15 mouse cellular contexts compared by ENCODE assay signal in genomic region chr15:85572619-85573254, GRCm38 (mm10). TPM values are rescaled to one million over a fixed set of nuclear protein-coding genes. Genes with fewer than 3 reads are reported as not detected.
DNase-seq lines count a peak whose midpoint lies in the region; ATAC-seq and TF ChIP-seq lines count a peak whose summit lies in the region.
"Had no signal": no experiment of that assay in that cellular context is flagged by ENCODE, and none has a peak within 500 bp of the region (broad histone marks: within the 10 kb centered on the region; RNA-seq: fewer than 3 reads in every experiment).

No protein-coding gene starts in this region.

- TF ChIP-seq CTCF in olfactory bulb, adult 2 months (IDR thresholded peaks at IDR 0.05; ENCODE audit: insufficient read depth, low read depth, low read length): no peak

- no peak overlapping the region for H3K9ac ChIP-seq in forebrain, embryonic 14.5 days (ENCODE audit: low read length)
- H3K9ac ChIP-seq: heart, embryonic 15.5 days; limb, embryonic 12.5 days had no signal

- H3K9me3 ChIP-seq in forebrain, embryonic 14.5 days (replicated peaks; ENCODE audit: control insufficient read depth, low read length): no peaks in the 10 kb centered on the region
- no peaks in the 10 kb centered on the region for H3K9me3 ChIP-seq in midbrain, embryonic 10.5 days (replicated peaks)
- H3K9me3 ChIP-seq: heart, embryonic 15.5 days; limb, embryonic 12.5 days had no signal

- WGBS in forebrain, embryonic 14.5 days: 11% methylated on average over 8 of the region's 8 CpGs
- WGBS in midbrain, embryonic 10.5 days: 23% methylated on average over 8 of the region's 8 CpGs
- 53% methylated on average over 8 of the region's 8 CpGs for WGBS in olfactory bulb, adult 2 months

- H3K27ac ChIP-seq in forebrain, embryonic 14.5 days (ENCODE audit: low read depth, low read length): peak overlapping the region; percentile 27; the same call in 1 of the 2 replicates
- H3K27ac ChIP-seq in midbrain, embryonic 10.5 days (replicated peaks): peak overlapping the region; percentile 69
- 0 out of 2 replicates have a peak overlapping the region, but pooled peaks have one; percentile 33 for H3K27ac ChIP-seq in olfactory bulb, adult 2 months (ENCODE audit: insufficient read depth, low read depth, low read length)
- H3K27ac ChIP-seq: heart, embryonic 15.5 days; limb, embryonic 12.5 days had no signal

- H3K4me3 ChIP-seq in forebrain, embryonic 14.5 days (ENCODE audit: low read depth, low read length): no peak overlapping the region
- no peak overlapping the region for H3K4me3 ChIP-seq in midbrain, embryonic 10.5 days
- H3K4me3 ChIP-seq in olfactory bulb, adult 2 months (ENCODE audit: insufficient read depth, low read depth, low read length): no peak overlapping the region
- H3K4me3 ChIP-seq: heart, embryonic 15.5 days; limb, embryonic 12.5 days had no signal

- no peaks in the 10 kb centered on the region for H3K36me3 ChIP-seq in forebrain, embryonic 14.5 days (ENCODE audit: control insufficient read depth, insufficient read depth, low read length)
- H3K36me3 ChIP-seq in midbrain, embryonic 10.5 days: no peaks in the 10 kb centered on the region
- H3K36me3 ChIP-seq: heart, embryonic 15.5 days; limb, embryonic 12.5 days had no signal

- H3K4me2 ChIP-seq in forebrain, embryonic 14.5 days (ENCODE audit: low read length): no peak overlapping the region
- H3K4me2 ChIP-seq: heart, embryonic 15.5 days; limb, embryonic 12.5 days had no signal

- peaks cover 48% of the 10 kb centered on the region for H3K4me1 ChIP-seq in forebrain, embryonic 14.5 days (ENCODE audit: control insufficient read depth, insufficient read depth, low read length)
- H3K4me1 ChIP-seq in midbrain, embryonic 10.5 days: peaks cover 89% of the 10 kb centered on the region
- H3K4me1 ChIP-seq in olfactory bulb, adult 2 months (ENCODE audit: control insufficient read depth, insufficient read depth, low read length): peaks cover 44% of the 10 kb centered on the region

- H3K27me3 ChIP-seq in forebrain, embryonic 14.5 days (replicated peaks; ENCODE audit: control insufficient read depth, insufficient read depth, low read length): peaks cover 8% of the 10 kb centered on the region; the same call in 1 of the 2 replicates
- H3K27me3 ChIP-seq in midbrain, embryonic 10.5 days (ENCODE audit: low read depth, poor library complexity, severe bottlenecking): peaks cover 100% of the 10 kb centered on the region

- peak; percentile 62 to 64 for DNase-seq in right cerebral cortex, postnatal 10 days (ENCODE audit: low spot score in 2 of 2)
- no peak for DNase-seq in right cerebral cortex, adult 18-20 months
- DNase-seq in forebrain, embryonic 14.5 days (ENCODE audit: low spot score): peak; percentile 22
- DNase-seq in midbrain, embryonic 10.5 days (ENCODE audit: low spot score): no peak
- DNase-seq in heart, adult 11 months: no peak
- DNase-seq in adrenal gland, postnatal 36 days: no peak
- DNase-seq: cerebellum, adult 9-10 months; gastrocnemius, postnatal 10 days; kidney, adult 11 months; lung, adult 18-20 months had no signal

- TF ChIP-seq POLR2A in olfactory bulb, adult 2 months (IDR thresholded peaks at IDR 0.05; ENCODE audit: insufficient read depth, low read depth, low read length): no peak

- ATAC-seq in forebrain, embryonic 14.5 days: no peak
- ATAC-seq in inflammation-experienced regulatory T-cells, adult 6 months: no peak

RNA-seq across cellular contexts. Expression of gene Wnt7b, which starts 9.5 kb away (rescaled TPM):
- 73.4 and 84.7 TPM in 2 replicates for polyA plus RNA-seq in forebrain, embryonic 14.5 days (2014; fragmentation: Nextera tagmentation; extraction: Ambion mirVana)
- polyA plus RNA-seq in midbrain, embryonic 10.5 days (2016; fragmentation: Nextera tagmentation; extraction: Ambion mirVana): 54.8 and 56.5 TPM in 2 replicates
- not detected in 2 replicates for polyA plus RNA-seq in olfactory bulb, adult 2 months (2012; ENCODE audit: insufficient read depth, insufficient read length, low replicate concordance, missing spikeins)
- polyA plus RNA-seq in inflammation-experienced regulatory T-cells, adult 6 months (2017; shearing (Covaris generic)): not detected
- under 1 TPM; 0.49 to 0.96 TPM for total RNA-seq in adrenal gland, postnatal 36 days (2021)
- total RNA-seq: megakaryocyte, adult 5-6 weeks had no signal

Comparison
In these comparisons a context has a peak if more than half of its experiments do, and no peak if none do; other contexts are left out.
1. DNase-seq: peak in right cerebral cortex, postnatal 10 days (2 of 2) and forebrain, embryonic 14.5 days (single experiment); none in right cerebral cortex, adult 18-20 months (single experiment), midbrain, embryonic 10.5 days (single experiment), heart, adult 11 months (single experiment) and adrenal gland, postnatal 36 days (0 of 2).
2. RNA of gene Wnt7b, which starts 9.5 kb away (polyA plus RNA-seq): 73.4 to 84.7 TPM in forebrain, embryonic 14.5 days and 54.8 to 56.5 TPM in midbrain, embryonic 10.5 days; not detected in olfactory bulb, adult 2 months and not detected in inflammation-experienced regulatory T-cells, adult 6 months; every median in the first group is over 10 times any median in the second.
3. Peak in every context shown above with its lines, with median percentiles within 50 percentile points of each other: H3K27ac ChIP-seq.